Mouse (Mus musculus): ENCODE data around the gene Arhgef26. TPM values are rescaled to one million over a fixed set of nuclear protein-coding genes. Genes with fewer than 3 reads are reported as not detected.

Gene Arhgef26
- polyA plus RNA-seq (2015; fragmentation: Nextera tagmentation; extraction: Ambion mirVana), result 14.1 and 14.8 TPM in 2 replicates

- no peak for ATAC-seq (replicated peaks; ENCODE audit: low FRiP score)
- peak within 1 kb of the TSS; percentile 90 for H3K4me2 ChIP-seq
- H3K27ac ChIP-seq, result peak within 1 kb of the TSS; percentile 91
- H3K9ac ChIP-seq, result peak within 1 kb of the TSS; percentile 73
- peak within 1 kb of the TSS; percentile 85 for H3K4me3 ChIP-seq (replicated peaks)
- 0 out of 2 replicates have a peak, but pooled peaks cover 7% of the 10 kb centered on the region for H3K27me3 ChIP-seq
- no peaks in the 10 kb centered on the region for H3K36me3 ChIP-seq
- peaks cover 25% of the 10 kb centered on the region for H3K4me1 ChIP-seq
- 85% methylated on average over 3 of the region's 3 CpGs for WGBS
- no peaks in the 10 kb centered on the region for H3K9me3 ChIP-seq (replicated peaks)
These were observed at the start of gene Arhgef26 for GRCm38 (mm10) chr3:62338044-62338443. Gene Arhgef26, plus strand, starts transcription at chr3:62338344.

- Histone ChIP-seq H3K4me2 (no peak overlapping the region), H3K4me1 (no peaks in the 10 kb centered on the region), H3K27me3 (no peaks in the 10 kb centered on the region), H3K9me3 (replicated peaks) (no peaks in the 10 kb centered on the region), H3K27ac (no peak overlapping the region), H3K9ac (no peak overlapping the region), H3K36me3 (no peaks in the 10 kb centered on the region), H3K4me3 (replicated peaks) (no peak overlapping the region)
- ATAC-seq (replicated peaks; ENCODE audit: low FRiP score), result no peak
- WGBS, result 83% methylated on average over 3 of the region's 3 CpGs
These were observed 27.7 kb upstream of the Arhgef26 start for GRCm38 (mm10) chr3:62310493-62310892.

DNA sequence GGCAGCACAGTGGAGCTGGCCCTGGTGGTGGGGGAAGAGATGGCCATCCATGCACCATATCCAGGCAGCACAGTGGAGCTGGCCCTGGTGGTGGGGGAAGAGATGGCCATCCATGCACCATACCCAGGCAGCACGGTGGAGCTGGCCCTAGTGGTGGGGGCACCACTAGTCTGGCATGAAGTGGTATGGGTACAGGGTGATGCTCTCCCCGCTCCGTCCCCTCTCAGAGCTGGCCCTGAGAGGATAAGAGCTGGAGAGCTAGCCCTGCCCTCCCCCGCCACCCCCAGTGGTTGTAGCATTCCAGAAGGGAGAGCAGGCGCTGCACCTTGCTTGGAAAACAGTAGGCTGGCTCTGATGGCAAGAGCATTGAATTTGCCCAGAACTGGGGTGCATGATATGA is 26.9 kb upstream of the Arhgef26 start:
- no peaks in the 10 kb centered on the region for H3K9me3 ChIP-seq (replicated peaks)
- H3K9ac ChIP-seq, result no peak overlapping the region
- ATAC-seq (replicated peaks; ENCODE audit: low FRiP score), result 0 out of 2 replicates have a peak, but pooled peaks have one; percentile 9
- no peaks in the 10 kb centered on the region for H3K36me3 ChIP-seq
- H3K4me3 ChIP-seq (replicated peaks), result no peak overlapping the region
- H3K4me1 ChIP-seq, result no peaks in the 10 kb centered on the region
- no peak overlapping the region for H3K4me2 ChIP-seq
- H3K27me3 ChIP-seq, result no peaks in the 10 kb centered on the region
- 92% methylated on average over 5 of the region's 5 CpGs for WGBS
- no peak overlapping the region for H3K27ac ChIP-seq

GRCm38 (mm10) chr3:62324708-62325107 is 13.4 kb upstream of the Arhgef26 start:
- H3K36me3 ChIP-seq, result no peaks in the 10 kb centered on the region
- WGBS, result 68% methylated on average over 1 of the region's 1 CpGs
- no peak for ATAC-seq (replicated peaks; ENCODE audit: low FRiP score)
- H3K27me3 ChIP-seq, result no peaks in the 10 kb centered on the region
- H3K9ac ChIP-seq, result no peak overlapping the region
- no peak overlapping the region for H3K27ac ChIP-seq
- H3K9me3 ChIP-seq (replicated peaks), result no peaks in the 10 kb centered on the region
- H3K4me3 ChIP-seq (replicated peaks), result no peak overlapping the region
- no peak overlapping the region for H3K4me2 ChIP-seq
- H3K4me1 ChIP-seq, result no peaks in the 10 kb centered on the region

DNA sequence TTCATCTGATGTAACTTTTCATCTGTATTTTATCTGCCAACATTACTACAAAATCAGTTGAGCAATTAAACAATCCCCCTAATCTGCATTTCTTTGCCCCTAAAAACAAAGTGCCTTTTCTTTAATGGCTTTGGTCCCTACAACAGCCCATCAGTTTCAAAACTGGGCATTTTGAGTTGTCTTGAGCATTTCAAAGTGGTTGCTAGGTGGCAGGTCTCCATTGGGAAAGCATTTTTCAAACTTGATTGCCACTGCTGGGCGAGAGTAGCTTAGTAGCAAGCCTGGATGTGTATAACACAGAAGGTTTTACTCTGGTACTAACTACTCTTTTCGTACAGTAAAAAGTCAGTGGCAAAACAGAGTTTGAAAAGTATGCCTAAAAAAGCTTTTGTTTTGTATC is 10.2 kb upstream of the Arhgef26 start:
- Histone ChIP-seq H3K4me2 (no peak overlapping the region), H3K27ac (no peak overlapping the region), H3K36me3 (no peaks in the 10 kb centered on the region), H3K27me3 (no peaks in the 10 kb centered on the region), H3K9ac (no peak overlapping the region), H3K4me3 (replicated peaks) (no peak overlapping the region), H3K9me3 (replicated peaks) (no peaks in the 10 kb centered on the region), H3K4me1 (no peaks in the 10 kb centered on the region)
- no peak for ATAC-seq (replicated peaks; ENCODE audit: low FRiP score)
- 81% methylated on average over 2 of the region's 2 CpGs for WGBS

DNA sequence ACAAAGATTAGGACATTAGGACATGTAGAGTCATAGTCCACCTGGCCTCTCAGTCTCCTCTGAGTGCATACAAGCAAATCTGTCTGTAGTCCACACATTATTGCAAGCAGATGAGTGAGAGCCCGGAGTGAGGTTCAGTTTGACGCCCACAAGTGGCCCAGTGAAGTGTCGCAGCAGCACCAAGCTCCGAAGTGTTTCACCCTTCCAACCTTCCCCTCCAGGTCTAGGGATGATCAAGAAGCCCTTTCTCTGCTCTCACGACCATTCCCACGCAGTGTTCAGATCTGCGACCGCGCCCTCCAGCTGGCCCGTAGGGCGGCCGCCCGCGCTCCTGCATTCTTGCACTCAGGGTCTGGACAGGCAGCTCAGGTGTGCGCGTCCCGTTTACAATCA is 313 bp downstream of the Arhgef26 start:
- H3K9me3 ChIP-seq (replicated peaks), result no peaks in the 10 kb centered on the region
- H3K27me3 ChIP-seq, result 0 out of 2 replicates have a peak, but pooled peaks cover 7% of the 10 kb centered on the region
- H3K27ac ChIP-seq, result peak overlapping the region; percentile 91
- H3K4me1 ChIP-seq, result peaks cover 25% of the 10 kb centered on the region
- ATAC-seq (replicated peaks; ENCODE audit: low FRiP score), result no peak
- H3K4me2 ChIP-seq, result peak overlapping the region; percentile 90
- no peaks in the 10 kb centered on the region for H3K36me3 ChIP-seq
- under 1% methylated on average over 17 of the region's 17 CpGs for WGBS
- peak overlapping the region; percentile 73 for H3K9ac ChIP-seq
- peak overlapping the region; percentile 85 for H3K4me3 ChIP-seq (replicated peaks)

DNA sequence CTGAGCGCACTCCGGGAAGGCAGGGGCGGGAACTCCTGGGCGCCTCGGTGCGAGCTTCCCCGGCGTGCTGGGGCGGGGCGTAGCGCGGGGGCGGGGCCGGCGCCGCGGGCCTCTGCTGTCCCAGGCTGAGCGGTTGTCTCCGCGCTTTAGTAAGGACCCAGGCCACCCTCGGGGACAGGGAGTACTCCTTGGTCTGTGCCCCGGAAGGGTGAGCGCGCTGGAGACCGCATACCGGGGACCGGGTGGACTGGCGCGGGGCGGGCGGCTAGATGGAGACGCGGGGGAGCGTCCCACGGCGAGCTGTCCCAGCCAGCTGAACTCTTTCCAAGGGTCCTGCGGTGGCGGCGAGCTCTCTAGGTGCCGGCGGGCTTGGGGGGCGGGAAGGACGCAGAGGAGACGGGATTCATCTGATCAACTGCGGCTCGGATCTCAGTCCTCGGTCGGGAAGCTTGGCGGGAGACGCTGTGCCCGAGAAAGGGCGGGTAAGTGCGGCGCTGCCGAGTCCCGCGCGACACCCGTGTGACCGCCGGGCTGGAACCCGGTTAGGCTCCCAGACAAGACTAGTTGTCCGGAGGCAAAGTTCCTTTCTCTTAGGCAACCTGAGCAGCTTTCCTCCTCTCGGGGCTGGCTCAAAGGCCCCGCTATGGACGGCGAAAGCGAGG is 841 bp downstream of the Arhgef26 start:
- 0 out of 2 replicates have a peak, but pooled peaks cover 5% of the 10 kb centered on the region for H3K36me3 ChIP-seq
- peaks cover 25% of the 10 kb centered on the region for H3K4me1 ChIP-seq
- no peaks in the 10 kb centered on the region for H3K9me3 ChIP-seq (replicated peaks)
- peak overlapping the region; percentile 91 for H3K27ac ChIP-seq
- peak overlapping the region; percentile 85 for H3K4me3 ChIP-seq (replicated peaks)
- H3K4me2 ChIP-seq, result peak overlapping the region; percentile 90
- 0 out of 2 replicates have a peak, but pooled peaks cover 7% of the 10 kb centered on the region for H3K27me3 ChIP-seq
- under 1% methylated on average over 68 of the region's 68 CpGs for WGBS
- peak overlapping the region; percentile 73 for H3K9ac ChIP-seq
- peak; percentile 98 for ATAC-seq (replicated peaks; ENCODE audit: low FRiP score)

GRCm38 (mm10) chr3:62339516-62340051 is 1.4 kb downstream of the Arhgef26 start:
- Histone ChIP-seq H3K27me3 (0 out of 2 replicates have a peak, but pooled peaks cover 7% of the 10 kb centered on the region), H3K27ac (peak overlapping the region; percentile 91), H3K36me3 (0 out of 2 replicates have a peak, but pooled peaks cover 5% of the 10 kb centered on the region), H3K4me3 (replicated peaks) (peak overlapping the region; percentile 85), H3K4me2 (peak overlapping the region; percentile 90), H3K4me1 (peaks cover 25% of the 10 kb centered on the region), H3K9ac (peak overlapping the region; percentile 73), H3K9me3 (replicated peaks) (no peaks in the 10 kb centered on the region)
- WGBS, result under 1% methylated on average over 53 of the region's 53 CpGs
- ATAC-seq (replicated peaks; ENCODE audit: low FRiP score), result peak; percentile 63

DNA sequence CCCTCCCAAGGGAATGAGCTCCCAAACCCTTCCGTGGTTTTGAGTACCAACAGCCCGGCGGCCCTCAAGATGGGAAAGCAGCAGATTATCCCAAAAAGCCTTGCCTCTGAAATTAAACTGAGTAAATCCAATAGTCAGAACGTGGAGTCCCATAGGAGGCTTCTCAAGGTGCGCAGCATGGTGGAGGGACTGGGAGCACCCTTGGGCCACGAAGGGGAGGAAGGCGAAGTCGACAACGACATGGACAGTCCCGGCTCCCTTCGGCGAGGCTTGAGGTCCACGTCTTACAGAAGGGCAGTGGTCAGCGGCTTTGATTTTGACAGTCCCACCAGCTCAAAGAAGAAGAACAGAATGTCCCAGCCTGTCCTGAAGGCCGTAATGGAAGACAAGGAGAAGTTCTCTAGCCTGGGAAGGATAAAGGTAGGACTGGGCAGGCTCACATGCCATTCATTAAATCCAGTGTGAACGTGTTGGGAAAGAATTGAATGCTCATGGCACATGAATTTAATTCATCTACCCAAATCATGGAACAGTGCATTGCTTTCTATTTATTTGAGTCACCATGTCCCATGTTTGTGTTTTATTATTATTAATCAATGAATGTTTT is 2.1 kb downstream of the Arhgef26 start:
- Histone ChIP-seq H3K4me3 (replicated peaks) (peak overlapping the region; percentile 85), H3K9me3 (replicated peaks) (no peaks in the 10 kb centered on the region), H3K27me3 (0 out of 2 replicates have a peak, but pooled peaks cover 7% of the 10 kb centered on the region), H3K4me2 (peak overlapping the region; percentile 90), H3K9ac (peak overlapping the region; percentile 73), H3K4me1 (peaks cover 25% of the 10 kb centered on the region), H3K36me3 (peaks cover 8% of the 10 kb centered on the region; the same call in 1 of the 2 replicates), H3K27ac (no peak overlapping the region)
- no peak for ATAC-seq (replicated peaks; ENCODE audit: low FRiP score)
- WGBS, result 9% methylated on average over 16 of the region's 16 CpGs

DNA sequence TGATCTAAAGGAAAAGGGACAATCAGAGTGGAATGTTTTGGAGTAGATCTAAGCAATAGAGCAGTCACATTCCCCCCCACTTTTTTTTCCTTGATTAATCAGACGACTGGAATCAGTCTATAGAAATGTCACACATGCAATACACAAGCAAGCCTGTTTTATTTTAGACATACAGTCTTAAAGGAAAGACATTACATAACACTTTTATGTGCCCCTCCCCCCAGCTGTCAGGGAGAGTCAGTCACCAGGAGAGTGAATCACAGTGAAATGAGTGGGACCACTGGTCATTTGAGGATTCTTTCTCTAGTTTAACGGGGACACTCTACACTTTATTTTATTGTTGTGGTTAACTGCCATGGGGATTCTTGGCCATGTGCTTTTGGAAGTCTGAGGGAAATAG is 2.7 kb downstream of the Arhgef26 start:
- Histone ChIP-seq H3K4me1 (peaks cover 25% of the 10 kb centered on the region), H3K9ac (no peak overlapping the region), H3K36me3 (peaks cover 9% of the 10 kb centered on the region; the same call in 1 of the 2 replicates), H3K4me3 (replicated peaks) (peak overlapping the region; percentile 85), H3K4me2 (peak overlapping the region; percentile 90), H3K27me3 (0 out of 2 replicates have a peak, but pooled peaks cover 7% of the 10 kb centered on the region), H3K9me3 (replicated peaks) (no peaks in the 10 kb centered on the region), H3K27ac (no peak overlapping the region)
- ATAC-seq (replicated peaks; ENCODE audit: low FRiP score), result no peak
- 11% methylated on average over 2 of the region's 2 CpGs for WGBS

- Histone ChIP-seq H3K4me2 (peak overlapping the region; percentile 90), H3K4me3 (replicated peaks) (peak overlapping the region; percentile 85; the same call in 1 of the 2 replicates), H3K27me3 (0 out of 2 replicates have a peak, but pooled peaks cover 7% of the 10 kb centered on the region), H3K36me3 (peaks cover 9% of the 10 kb centered on the region; the same call in 1 of the 2 replicates), H3K4me1 (peaks cover 25% of the 10 kb centered on the region), H3K9ac (no peak overlapping the region), H3K9me3 (replicated peaks) (no peaks in the 10 kb centered on the region), H3K27ac (no peak overlapping the region)
- ATAC-seq (replicated peaks; ENCODE audit: low FRiP score), result no peak
- 37% methylated on average over 3 of the region's 3 CpGs for WGBS
These were observed 3.5 kb downstream of the Arhgef26 start for GRCm38 (mm10) chr3:62341496-62342205.
